Mouse (Mus musculus): ENCODE measurements around the gene Abca14. TPM values are rescaled to one million over a fixed set of nuclear protein-coding genes. Genes with fewer than 3 reads are reported as not detected.

Abca14 gene
- polyA plus RNA-seq, 1 experiment from 2014 or later: not detected

GRCm38 (mm10) chr7:120181401-120182230 lies 22.1 kb upstream of the Abca14 start:
- H3K4me3 ChIP-seq: no peak overlapping the region
- WGBS: 94% methylated on average over 4 of the region's 4 CpGs
- 0 out of 2 replicates have a peak, but pooled peaks cover 2% of the 10 kb centered on the region for H3K4me1 ChIP-seq
- H3K27me3 ChIP-seq (replicated peaks): no peaks in the 10 kb centered on the region
- H3K36me3 ChIP-seq: no peaks in the 10 kb centered on the region
- no peaks in the 10 kb centered on the region for H3K9me3 ChIP-seq
- no peak overlapping the region for H3K27ac ChIP-seq
- no peak for ATAC-seq (ENCODE audit: low FRiP score, low read depth)
- no peak overlapping the region for H3K4me2 ChIP-seq (replicated peaks)
- H3K9ac ChIP-seq: no peak overlapping the region

DNA sequence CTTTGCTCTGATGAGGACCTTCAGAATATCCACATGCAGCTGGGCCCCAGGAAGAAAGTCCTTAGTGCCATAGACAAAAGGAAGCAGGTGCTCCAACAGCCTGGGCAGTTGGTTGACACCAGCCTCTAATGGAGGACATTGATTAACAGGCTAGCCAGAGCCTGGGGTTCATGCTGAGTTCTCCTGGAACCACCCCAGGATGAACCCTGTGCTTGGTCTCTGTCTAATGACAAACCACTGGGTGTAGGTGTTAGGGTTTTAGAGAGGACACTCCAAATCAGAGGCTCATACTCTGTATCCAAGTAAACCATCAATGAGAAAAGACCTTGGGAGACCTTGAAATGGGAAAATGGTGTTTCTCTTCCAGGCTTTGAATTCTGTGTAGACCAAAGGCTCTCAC lies 20.9 kb upstream of the Abca14 start:
- Histone ChIP-seq H3K9me3 (no peaks in the 10 kb centered on the region), H3K9ac (no peak overlapping the region), H3K4me1 (0 out of 2 replicates have a peak, but pooled peaks cover 2% of the 10 kb centered on the region), H3K27me3 (replicated peaks) (no peaks in the 10 kb centered on the region), H3K4me2 (replicated peaks) (no peak overlapping the region), H3K36me3 (no peaks in the 10 kb centered on the region), H3K4me3 (no peak overlapping the region), H3K27ac (no peak overlapping the region)
- ATAC-seq (ENCODE audit: low FRiP score, low read depth): no peak

- Histone ChIP-seq H3K9ac (no peak overlapping the region), H3K36me3 (no peaks in the 10 kb centered on the region), H3K4me1 (no peaks in the 10 kb centered on the region), H3K9me3 (no peaks in the 10 kb centered on the region), H3K4me3 (no peak overlapping the region), H3K27ac (no peak overlapping the region), H3K4me2 (replicated peaks) (no peak overlapping the region), H3K27me3 (replicated peaks) (no peaks in the 10 kb centered on the region)
- no peak for ATAC-seq (ENCODE audit: low FRiP score, low read depth)
- 89% methylated on average over 5 of the region's 5 CpGs for WGBS
Observed at GRCm38 (mm10) chr7:120188946-120189345, 14.8 kb upstream of the Abca14 start.

GRCm38 (mm10) chr7:120189369-120190149 lies 14.2 kb upstream of the Abca14 start:
- no peak for ATAC-seq (ENCODE audit: low FRiP score, low read depth)
- 77% methylated on average over 8 of the region's 8 CpGs for WGBS

GRCm38 (mm10) chr7:120190150-120190665 lies 13.6 kb upstream of the Abca14 start:
- Histone ChIP-seq H3K27ac (no peak overlapping the region), H3K4me3 (no peak overlapping the region), H3K9me3 (no peaks in the 10 kb centered on the region), H3K4me2 (replicated peaks) (no peak overlapping the region), H3K36me3 (no peaks in the 10 kb centered on the region), H3K27me3 (replicated peaks) (no peaks in the 10 kb centered on the region), H3K9ac (no peak overlapping the region), H3K4me1 (no peaks in the 10 kb centered on the region)
- 72% methylated on average over 8 of the region's 8 CpGs for whole genome bisulfite sequencing
- ATAC-seq (ENCODE audit: low FRiP score, low read depth): no peak

More at GRCm38 (mm10) chr7:120189369-120190149, 14.2 kb upstream of the Abca14 start:
- Histone ChIP-seq H3K27ac (no peak overlapping the region), H3K4me2 (replicated peaks) (no peak overlapping the region), H3K9me3 (no peaks in the 10 kb centered on the region), H3K9ac (no peak overlapping the region), H3K4me1 (no peaks in the 10 kb centered on the region), H3K36me3 (no peaks in the 10 kb centered on the region), H3K27me3 (replicated peaks) (no peaks in the 10 kb centered on the region), H3K4me3 (no peak overlapping the region)

DNA sequence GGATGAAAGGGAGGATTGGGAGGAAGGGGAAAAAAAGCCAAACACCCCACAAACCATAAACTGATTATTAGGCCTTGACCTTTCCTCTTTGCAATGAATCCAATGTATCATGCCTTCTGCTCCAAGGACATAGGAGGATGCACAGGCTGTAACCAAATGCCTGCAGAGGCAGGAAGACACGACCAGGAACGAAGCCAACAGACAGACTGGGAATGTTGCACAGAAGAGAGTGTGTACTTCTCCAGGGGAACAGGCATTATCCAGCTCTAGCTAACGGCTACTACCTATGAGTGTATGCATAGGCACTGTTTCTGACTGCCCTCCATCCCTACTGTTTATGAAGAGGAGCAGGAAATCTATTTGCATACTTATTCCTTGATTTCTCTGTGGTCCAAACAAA lies 11.6 kb upstream of the Abca14 start:
- Histone ChIP-seq H3K36me3 (no peaks in the 10 kb centered on the region), H3K9ac (no peak overlapping the region), H3K27ac (no peak overlapping the region), H3K4me2 (replicated peaks) (no peak overlapping the region), H3K27me3 (replicated peaks) (no peaks in the 10 kb centered on the region), H3K4me3 (no peak overlapping the region), H3K9me3 (no peaks in the 10 kb centered on the region), H3K4me1 (no peaks in the 10 kb centered on the region)
- 76% methylated on average over 3 of the region's 3 CpGs for WGBS
- no peak for ATAC-seq (ENCODE audit: low FRiP score, low read depth)

DNA sequence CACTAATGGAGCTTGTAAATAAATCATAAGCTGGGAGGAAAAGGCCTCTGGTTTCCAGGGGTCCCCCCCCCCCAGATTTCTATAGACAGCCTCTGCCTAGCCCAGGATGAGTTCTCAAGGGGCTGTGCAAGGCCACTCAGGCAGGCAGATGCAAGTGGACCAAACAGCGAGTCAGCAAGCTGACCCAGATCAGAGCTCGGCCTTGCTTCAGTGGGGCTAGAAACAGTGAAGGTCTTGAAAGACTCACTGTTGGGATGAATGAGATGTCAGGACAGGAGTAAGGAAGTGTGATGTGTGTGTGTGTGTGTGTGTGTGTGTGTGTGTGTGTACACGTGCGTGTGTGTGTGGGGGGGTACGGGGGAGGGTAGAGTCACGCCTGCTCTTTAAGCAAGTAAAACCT lies 10.9 kb upstream of the Abca14 start:
- WGBS: 82% methylated on average over 6 of the region's 6 CpGs
- ATAC-seq (ENCODE audit: low FRiP score, low read depth): no peak

DNA sequence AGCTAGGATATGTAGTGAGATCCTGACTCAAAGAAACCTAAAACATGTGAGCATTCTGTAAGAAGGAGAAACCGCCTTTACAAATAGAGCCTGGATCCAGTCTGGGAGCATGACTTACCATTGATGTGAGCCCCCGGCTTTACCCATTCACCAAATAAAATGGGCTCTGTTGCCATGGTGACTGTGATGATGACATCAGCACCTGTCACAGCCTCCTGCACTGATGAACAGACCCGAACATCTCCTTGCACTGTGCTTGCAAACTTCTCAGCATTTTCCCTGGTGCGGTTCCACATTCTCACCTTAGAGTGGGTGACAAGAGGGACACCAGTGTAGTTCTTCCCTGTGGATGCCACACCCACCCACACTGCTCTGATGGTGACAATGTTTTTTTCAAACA lies 8.6 kb upstream of the Abca14 start:
- Histone ChIP-seq H3K27me3 (replicated peaks) (peaks cover 5% of the 10 kb centered on the region), H3K4me3 (no peak overlapping the region), H3K9me3 (no peaks in the 10 kb centered on the region), H3K4me1 (no peaks in the 10 kb centered on the region), H3K36me3 (no peaks in the 10 kb centered on the region), H3K9ac (no peak overlapping the region), H3K27ac (no peak overlapping the region), H3K4me2 (replicated peaks) (no peak overlapping the region)
- ATAC-seq (ENCODE audit: low FRiP score, low read depth): no peak
- 69% methylated on average over 4 of the region's 4 CpGs for WGBS

More for the DNA sequence above, 10.9 kb upstream of the Abca14 start:
- no peaks in the 10 kb centered on the region for H3K36me3 ChIP-seq
- no peaks in the 10 kb centered on the region for H3K27me3 ChIP-seq (replicated peaks)
- H3K4me1 ChIP-seq: no peaks in the 10 kb centered on the region
- no peak overlapping the region for H3K27ac ChIP-seq
- no peak overlapping the region for H3K9ac ChIP-seq
- no peak overlapping the region for H3K4me2 ChIP-seq (replicated peaks)
- H3K9me3 ChIP-seq: no peaks in the 10 kb centered on the region
- no peak overlapping the region for H3K4me3 ChIP-seq

GRCm38 (mm10) chr7:120201231-120201744 lies 2.5 kb upstream of the Abca14 start:
- WGBS: 3% methylated on average over 13 of the region's 14 CpGs
- Histone ChIP-seq H3K4me1 (peaks cover 10% of the 10 kb centered on the region), H3K9me3 (no peaks in the 10 kb centered on the region), H3K9ac (no peak overlapping the region), H3K27ac (no peak overlapping the region), H3K27me3 (replicated peaks) (peaks cover 24% of the 10 kb centered on the region), H3K36me3 (no peaks in the 10 kb centered on the region), H3K4me2 (replicated peaks) (peak overlapping the region; percentile 58), H3K4me3 (peak overlapping the region; percentile 15; the same call in 1 of the 2 replicates)
- 0 out of 2 replicates have a peak, but pooled peaks have one; percentile 19 for ATAC-seq (ENCODE audit: low FRiP score, low read depth)

- Histone ChIP-seq H3K9ac (no peak within 1 kb of the TSS), H3K4me1 (peaks cover 10% of the 10 kb centered on the region), H3K27ac (no peak within 1 kb of the TSS), H3K4me3 (peak within 1 kb of the TSS; percentile 15; the same call in 1 of the 2 replicates), H3K36me3 (no peaks in the 10 kb centered on the region), H3K9me3 (no peaks in the 10 kb centered on the region), H3K4me2 (replicated peaks) (peak within 1 kb of the TSS; percentile 58), H3K27me3 (replicated peaks) (peaks cover 24% of the 10 kb centered on the region)
- ATAC-seq (ENCODE audit: low FRiP score, low read depth): no peak
- 2% methylated on average over 26 of the region's 26 CpGs for WGBS
Observed at GRCm38 (mm10) chr7:120201771-120202170, 2.0 kb upstream of the Abca14 start, which contains the start of gene Crym. TSS of gene Crym (minus strand) at chr7:120202111.

GRCm38 (mm10) chr7:120205989-120206388 lies 2.2 kb downstream of the Abca14 start:
- peaks cover 10% of the 10 kb centered on the region for H3K4me1 ChIP-seq
- peaks cover 12% of the 10 kb centered on the region for H3K27me3 ChIP-seq (replicated peaks)
- no peak for ATAC-seq (ENCODE audit: low FRiP score, low read depth)
- no peak overlapping the region for H3K4me3 ChIP-seq
- no peak overlapping the region for H3K4me2 ChIP-seq (replicated peaks)
- no peak overlapping the region for H3K27ac ChIP-seq
- no peaks in the 10 kb centered on the region for H3K9me3 ChIP-seq
- no peaks in the 10 kb centered on the region for H3K36me3 ChIP-seq
- WGBS: 78% methylated on average over 9 of the region's 9 CpGs
- no peak overlapping the region for H3K9ac ChIP-seq

DNA sequence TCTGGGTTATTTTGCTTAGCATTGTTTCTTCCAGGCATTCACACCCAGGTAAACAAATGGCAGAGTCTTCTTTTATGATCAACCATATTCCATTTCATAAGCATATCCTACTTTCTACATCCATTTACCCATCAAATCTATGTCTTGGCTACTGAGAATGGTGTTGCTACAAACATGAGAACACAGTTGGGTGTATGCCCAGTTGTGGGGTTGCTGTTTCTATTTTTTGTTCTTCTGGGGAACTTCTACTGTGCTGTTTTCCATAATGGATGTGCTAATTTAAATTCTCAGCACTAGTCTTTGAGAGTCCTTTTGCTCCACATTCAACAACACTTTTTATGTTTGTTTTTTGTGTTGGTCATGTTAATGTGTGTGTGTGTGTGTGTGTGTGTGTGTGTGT lies 24.8 kb downstream of the Abca14 start:
- H3K4me2 ChIP-seq (replicated peaks): no peak overlapping the region
- H3K27ac ChIP-seq: no peak overlapping the region
- H3K4me1 ChIP-seq: no peaks in the 10 kb centered on the region
- ATAC-seq (ENCODE audit: low FRiP score, low read depth): no peak
- no peak overlapping the region for H3K4me3 ChIP-seq
- no peaks in the 10 kb centered on the region for H3K36me3 ChIP-seq
- H3K9ac ChIP-seq: no peak overlapping the region
- no peaks in the 10 kb centered on the region for H3K9me3 ChIP-seq
- no peaks in the 10 kb centered on the region for H3K27me3 ChIP-seq (replicated peaks)
